Comparison of ENCODE assay signal across 8 mouse cellular contexts in the genomic region with DNA sequence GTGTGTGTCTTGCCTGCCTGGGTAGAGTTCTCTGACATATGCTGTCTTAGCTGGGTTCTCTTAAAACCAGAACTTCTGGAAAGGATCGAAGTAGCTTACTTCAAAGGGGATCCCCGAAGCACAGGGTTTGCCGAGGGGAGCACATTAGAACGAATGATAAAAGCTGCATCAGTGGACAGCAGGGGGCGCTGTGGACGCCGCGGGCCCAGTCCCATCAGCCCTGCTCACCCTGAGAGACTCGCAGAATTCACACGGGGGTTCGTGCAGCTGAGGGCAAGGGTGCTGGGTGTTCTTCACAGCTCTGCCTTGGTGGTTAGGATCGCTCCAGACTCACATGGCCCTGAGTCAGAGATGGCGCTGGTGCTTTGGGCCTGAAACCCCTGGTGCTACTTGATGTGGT.
DNase-seq lines count a peak whose midpoint lies in the region; ATAC-seq and TF ChIP-seq lines count a peak whose summit lies in the region.

No protein-coding gene starts in this region.

- H3K9ac ChIP-seq in liver, postnatal 0 days (replicated peaks): no peak overlapping the region

- H3K36me3 ChIP-seq in liver, postnatal 0 days (replicated peaks; ENCODE audit: insufficient read depth, low read length): no peaks in the 10 kb centered on the region

- H3K4me1 ChIP-seq in liver, postnatal 0 days (ENCODE audit: insufficient read depth): no peaks in the 10 kb centered on the region

- no peak overlapping the region for H3K4me2 ChIP-seq in liver, postnatal 0 days (ENCODE audit: low read depth, low read length)

- no peak overlapping the region for H3K4me3 ChIP-seq in left cerebral cortex, adult 2 months
- H3K4me3 ChIP-seq in liver, postnatal 0 days (ENCODE audit: low read depth, low read length): no peak overlapping the region

- no peak overlapping the region for H3K27ac ChIP-seq in left cerebral cortex, adult 2 months
- H3K27ac ChIP-seq in liver, postnatal 0 days (ENCODE audit: low read depth): no peak overlapping the region

- H3K27me3 ChIP-seq in liver, postnatal 0 days (ENCODE audit: insufficient read depth, low read length): no peaks in the 10 kb centered on the region

- WGBS in liver, postnatal 0 days (ENCODE audit: insufficient replicate concordance): 43% methylated on average over 13 of the region's 13 CpGs

- no peak for ATAC-seq in liver, postnatal 0 days

- no peaks in the 10 kb centered on the region for H3K9me3 ChIP-seq in liver, postnatal 0 days (ENCODE audit: low read length)

- peak; percentile 34 for DNase-seq in embryo, embryonic 10 days (ENCODE audit: low spot score)
- DNase-seq in embryo, embryonic 10.5 days (ENCODE audit: low spot score): no peak
- peak in 1 of 2 experiments; percentile 14 for DNase-seq in left cerebral cortex, adult 2 months (ENCODE audit: extremely low spot score in 1 of 2, low spot score in 2 of 2)
- DNase-seq in left cerebral cortex, adult 8-10 months (ENCODE audit: low spot score in 2 of 2): no peak
- DNase-seq in adrenal gland, postnatal 14 days: peak; percentile 75
- DNase-seq in liver, postnatal 0 days: peak; percentile 48
- DNase-seq in thymus, postnatal 10 days (ENCODE audit: low spot score in 2 of 2): peak; percentile 9 to 59
- no peak for DNase-seq in cerebellum, adult 8-10 months

- intact Hi-C loops in left cerebral cortex, adult 2 months (cut with DNase I): loop anchor here (5.0 kb wide), 1 partner anchor 78 kb away; no protein-coding TSS in a partner anchor

- no peak for TF ChIP-seq EP300 in liver, postnatal 0 days (IDR thresholded peaks at IDR 0.05; ENCODE audit: low read depth)

- peak; percentile 48 for TF ChIP-seq CTCF in left cerebral cortex, adult 2 months (IDR thresholded peaks at IDR 0.05)
- TF ChIP-seq CTCF in liver, postnatal 0 days (IDR thresholded peaks at IDR 0.05; ENCODE audit: low read depth): peak; percentile 62

Comparison
In these comparisons a context has a peak if more than half of its experiments do, and no peak if none do; other contexts are left out.
1. DNase-seq: peak in embryo, embryonic 10 days (single experiment), adrenal gland, postnatal 14 days (single experiment), liver, postnatal 0 days (single experiment) and thymus, postnatal 10 days (2 of 2); none in embryo, embryonic 10.5 days (single experiment), left cerebral cortex, adult 8-10 months (0 of 2) and cerebellum, adult 8-10 months (single experiment).